10 mouse cellular contexts compared by ENCODE assay signal in genomic region chr5:89981627-89982026, GRCm38 (mm10).
A peak's percentile ranks its signal among the peaks of the same experiment; 100 is the strongest.
DNase-seq lines count a peak whose midpoint lies in the region; TF ChIP-seq lines count a peak whose summit lies in the region.
"Had no signal": no experiment of that assay in that cellular context is flagged by ENCODE, and none has a peak within 500 bp of the region (broad histone marks: within the 10 kb centered on the region; RNA-seq: fewer than 3 reads in every experiment).

No protein-coding gene starts in this region.

- no peaks in the 10 kb centered on the region for H3K4me1 ChIP-seq in E14TG2a.4 (replicated peaks; ENCODE audit: low read depth, low read length)
- H3K4me1 ChIP-seq: liver, embryonic 13.5 days had no signal

- no peak overlapping the region for H3K4me3 ChIP-seq in E14TG2a.4 (replicated peaks; ENCODE audit: low read length)
- H3K4me3 ChIP-seq: liver, embryonic 13.5 days had no signal

- peak; percentile 24 for DNase-seq in embryo, embryonic 10.5 days (ENCODE audit: low spot score)
- no peak for DNase-seq in embryo, embryonic 10 days (ENCODE audit: low spot score)
- peak; percentile 5 to 6 for DNase-seq in kidney, postnatal 36 days
- no peak for DNase-seq in kidney, postnatal 4 days
- peak; percentile 33 for DNase-seq in embryo, embryonic 11 days
- DNase-seq in spleen, postnatal 4 days (ENCODE audit: low spot score in 2 of 2), result no peak
- DNase-seq in cerebellum, adult 11 months, result no peak
- DNase-seq: adrenal gland, postnatal 25 days; liver, embryonic 13.5 days had no signal

- no peaks in the 10 kb centered on the region for H3K9me3 ChIP-seq in E14TG2a.4 (ENCODE audit: low read length)
- H3K9me3 ChIP-seq: liver, embryonic 13.5 days had no signal

- H3K27me3 ChIP-seq in E14TG2a.4 (ENCODE audit: insufficient read depth, low read length), result no peaks in the 10 kb centered on the region
- H3K27me3 ChIP-seq: liver, embryonic 13.5 days had no signal

- peak; percentile 67 for TF ChIP-seq CTCF in E14TG2a.4 (conservative IDR thresholded peaks at IDR 0.05; ENCODE audit: low read length)

- H3K36me3 ChIP-seq in E14TG2a.4 (ENCODE audit: insufficient read depth, low read length), result no peaks in the 10 kb centered on the region
- H3K36me3 ChIP-seq: liver, embryonic 13.5 days had no signal

Comparison
In these comparisons a context has a peak if more than half of its experiments do, and no peak if none do; other contexts are left out.
1. DNase-seq: peak in embryo, embryonic 10.5 days (single experiment), kidney, postnatal 36 days (2 of 2) and embryo, embryonic 11 days (single experiment); none in embryo, embryonic 10 days (single experiment), kidney, postnatal 4 days (0 of 2), spleen, postnatal 4 days (0 of 2) and cerebellum, adult 11 months (single experiment).